Mouse (Mus musculus) right cerebral cortex, postnatal 36 days (tissue): Measurements from ENCODE around the gene Rora.
A peak's percentile ranks its signal among the peaks of the same experiment; 100 is the strongest.
"Not testable (repeated sequence)": the region's sequence is repeated elsewhere in the genome, so short reads cannot be mapped to it uniquely, and the experiment has no call there.

Experiments used
- DNase-seq, 2 experiments: peaks; one replicate each; pipeline ENCODE4 v3.0.0; 2022; ENCODE audit warnings: low spot score in 2 of 2, mixed read lengths in 1 of 2

Rora gene

GRCm38 (mm10) chr9:69084720-69085661 is 431.4 kb downstream of the Rora start:
- DNase-seq: no peak

DNA sequence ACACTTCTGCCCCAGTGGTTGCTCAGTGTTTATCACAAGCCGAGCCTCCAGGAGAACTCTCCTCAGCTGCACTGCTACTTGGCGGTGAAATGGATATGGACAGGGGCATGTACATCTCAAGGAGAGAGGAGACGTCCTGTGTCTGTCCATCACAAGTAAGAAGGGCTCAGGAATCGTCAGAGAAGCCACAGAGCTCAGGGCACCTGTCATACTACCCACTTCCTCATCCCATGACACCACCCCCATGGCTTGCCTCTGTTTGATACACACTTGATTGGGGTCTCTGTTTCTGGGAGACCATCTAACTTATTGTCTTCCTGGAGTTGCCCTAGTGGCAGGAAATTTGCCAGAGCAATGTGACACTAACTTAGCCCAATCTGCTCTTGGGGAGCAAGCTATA is 433.3 kb downstream of the Rora start:
- no peak for DNase-seq

GRCm38 (mm10) chr9:69087325-69087724 is 433.7 kb downstream of the Rora start:
- DNase-seq: no peak

GRCm38 (mm10) chr9:69090749-69091270 is 437.2 kb downstream of the Rora start:
- DNase-seq: no peak

GRCm38 (mm10) chr9:69092119-69093013 is 438.8 kb downstream of the Rora start:
- peak; percentile 13 to 40 for DNase-seq

GRCm38 (mm10) chr9:69100153-69100756 is 446.7 kb downstream of the Rora start:
- DNase-seq: not testable (repeated sequence)

DNA sequence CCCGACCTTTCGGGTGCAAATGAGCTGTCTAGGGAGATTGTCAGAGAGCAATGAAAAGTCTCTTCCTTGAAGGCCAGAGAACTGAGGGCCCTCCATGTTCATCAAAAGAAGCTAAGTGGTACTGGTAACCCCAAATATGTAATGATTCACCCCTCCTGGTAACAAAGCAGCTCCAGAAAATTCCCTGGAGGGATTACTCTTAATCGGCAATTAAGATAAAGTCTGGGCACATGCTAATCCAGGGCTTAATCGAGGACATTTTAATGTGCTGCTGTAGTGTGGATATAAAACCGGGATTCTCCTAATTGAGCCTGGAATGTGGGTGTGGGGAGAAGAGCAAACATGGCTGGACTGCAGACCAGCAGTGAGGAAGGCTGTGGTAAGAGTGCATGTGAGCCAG is 450.7 kb downstream of the Rora start:
- DNase-seq: no peak

DNA sequence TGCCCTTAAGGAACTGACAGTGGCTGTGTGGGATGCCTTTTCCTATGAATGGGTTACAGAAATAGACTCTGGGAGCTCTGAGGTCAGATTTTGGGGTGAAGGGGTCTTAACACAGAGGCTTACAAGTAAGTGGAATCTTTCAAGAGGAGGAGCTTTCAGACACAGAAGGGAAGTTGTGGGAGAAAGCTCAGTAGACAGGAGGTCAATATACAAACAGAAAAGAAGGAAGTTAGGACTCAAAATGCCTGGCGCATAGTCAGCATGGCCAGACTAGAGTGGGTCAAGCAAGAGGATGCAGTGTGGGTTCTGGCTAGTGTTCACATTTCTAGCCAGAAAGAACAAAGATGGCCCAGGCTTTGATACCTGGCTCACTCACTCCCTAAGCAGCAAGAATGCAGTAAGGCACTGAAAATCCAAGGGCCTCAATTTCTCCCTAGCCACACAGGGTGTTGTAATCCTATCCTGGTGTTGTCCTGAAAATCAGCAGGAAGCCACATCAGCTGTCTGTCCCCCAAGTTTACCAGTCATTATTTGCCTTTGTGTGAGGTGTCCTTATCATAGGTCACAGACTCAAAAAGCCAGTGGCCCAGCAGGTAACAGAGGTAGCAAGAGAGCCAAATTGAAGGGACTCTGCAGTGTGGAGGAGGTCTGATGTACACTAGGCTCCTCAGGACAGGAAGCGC is 456.2 kb downstream of the Rora start:
- no peak for DNase-seq

DNA sequence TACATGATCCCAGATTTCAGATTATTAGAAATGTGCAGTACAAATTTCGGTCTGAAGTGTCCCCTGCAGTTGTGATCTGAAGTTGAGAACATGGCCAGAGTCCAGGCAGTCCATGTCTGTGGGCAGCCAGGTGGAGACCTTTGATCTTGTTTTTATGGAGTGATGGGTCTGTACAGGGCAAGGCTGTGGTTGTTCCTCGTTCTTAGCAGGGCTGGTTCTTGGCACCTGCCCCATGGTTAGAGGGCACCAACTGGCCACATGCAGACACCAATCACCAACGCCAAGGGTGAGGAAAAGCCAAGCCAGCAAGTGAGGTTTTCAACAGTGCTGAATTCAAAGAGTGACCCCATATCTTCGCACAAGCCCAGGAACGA is 456.7 kb downstream of the Rora start:
- DNase-seq: no peak

DNA sequence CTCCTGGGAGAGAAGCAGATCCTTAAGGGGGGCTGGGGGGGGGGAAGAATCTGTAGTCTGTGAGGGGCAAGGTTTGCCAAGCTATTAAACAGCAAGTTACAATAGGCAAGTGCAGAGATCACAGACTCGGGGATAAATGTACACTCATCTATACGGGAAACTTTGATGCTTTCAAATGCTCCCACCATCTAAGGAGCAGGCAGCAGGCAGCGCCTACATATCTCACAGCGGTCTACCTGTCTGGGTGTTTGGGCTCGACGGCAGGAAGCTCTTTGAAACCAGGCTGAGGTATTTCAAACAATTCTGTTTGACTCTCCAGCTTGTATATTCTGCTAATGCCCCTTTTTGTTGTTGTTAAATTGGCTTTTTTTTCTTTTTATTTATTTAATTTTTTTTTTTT is 457.1 kb downstream of the Rora start:
- DNase-seq: no peak

DNA sequence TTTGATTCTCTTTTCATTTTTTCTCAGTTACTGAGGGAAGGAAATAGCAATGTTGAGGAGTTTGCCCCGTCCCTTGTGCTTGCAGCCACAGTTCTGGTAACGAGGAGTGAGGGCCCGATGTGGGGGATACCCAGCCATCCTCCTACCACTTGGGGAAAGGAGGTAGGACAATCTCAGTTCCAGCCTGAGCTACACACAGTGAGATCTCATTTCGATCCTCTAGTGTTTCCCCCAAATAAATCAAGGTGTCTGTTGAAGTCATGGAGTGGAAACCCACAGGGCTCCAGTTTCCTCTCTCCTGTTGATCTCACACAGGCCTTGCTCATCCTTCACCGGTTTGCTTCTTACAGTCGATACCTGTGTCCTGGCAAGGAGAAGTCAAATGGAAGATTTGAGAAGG is 458.0 kb downstream of the Rora start:
- DNase-seq: no peak

- no peak for DNase-seq
Observed at GRCm38 (mm10) chr9:69114429-69114984, 460.9 kb downstream of the Rora start.

DNA sequence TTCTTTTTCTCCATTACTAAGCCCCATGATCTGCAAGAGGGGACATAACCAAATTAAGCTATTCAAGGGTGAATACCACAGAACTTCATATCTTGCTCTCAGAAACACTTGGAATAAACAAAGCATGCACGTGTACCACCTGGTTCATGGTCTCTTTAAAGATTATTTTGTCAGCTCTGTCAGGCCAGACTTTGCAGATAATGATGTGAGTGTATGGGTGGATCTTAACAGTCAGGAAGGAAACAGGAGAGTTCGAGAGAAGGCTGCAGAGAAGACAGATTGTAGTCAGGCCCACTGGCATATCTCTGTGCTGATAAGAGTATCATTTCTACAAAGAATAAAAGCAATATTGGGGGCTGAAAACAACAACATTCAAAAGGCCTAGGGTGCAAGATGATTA is 463.2 kb downstream of the Rora start:
- no peak for DNase-seq

DNA sequence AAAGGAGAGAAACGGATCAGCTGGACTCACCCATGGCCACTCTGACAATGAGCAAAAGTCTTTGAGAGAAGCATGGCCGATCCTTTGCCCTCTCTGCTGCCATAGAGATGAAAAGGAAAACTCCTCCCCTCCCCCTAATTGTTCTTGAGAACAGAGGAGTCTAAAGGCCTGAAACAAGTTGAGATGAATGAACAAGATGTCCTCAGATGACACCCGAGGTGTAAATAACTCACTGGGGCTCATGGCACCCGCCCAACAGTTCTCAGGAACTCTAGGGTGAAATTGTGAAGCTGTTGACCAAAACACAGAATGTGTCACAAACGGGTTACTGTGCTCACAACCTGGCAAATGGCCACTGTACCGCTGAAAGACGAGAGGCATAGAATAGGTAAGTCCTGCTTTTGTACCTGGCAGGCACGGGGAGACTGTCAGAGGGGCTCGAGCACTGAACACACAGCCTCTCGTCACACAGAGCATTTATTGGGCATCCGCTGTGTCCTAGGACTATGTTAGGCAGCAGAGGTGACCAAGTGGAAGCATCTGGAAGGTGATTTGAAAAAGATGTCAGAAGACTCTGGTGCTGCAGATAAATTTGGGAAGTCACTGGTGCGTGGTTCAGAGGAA is 467.6 kb downstream of the Rora start:
- peak in 1 of 2 experiments; percentile 3 for DNase-seq

DNA sequence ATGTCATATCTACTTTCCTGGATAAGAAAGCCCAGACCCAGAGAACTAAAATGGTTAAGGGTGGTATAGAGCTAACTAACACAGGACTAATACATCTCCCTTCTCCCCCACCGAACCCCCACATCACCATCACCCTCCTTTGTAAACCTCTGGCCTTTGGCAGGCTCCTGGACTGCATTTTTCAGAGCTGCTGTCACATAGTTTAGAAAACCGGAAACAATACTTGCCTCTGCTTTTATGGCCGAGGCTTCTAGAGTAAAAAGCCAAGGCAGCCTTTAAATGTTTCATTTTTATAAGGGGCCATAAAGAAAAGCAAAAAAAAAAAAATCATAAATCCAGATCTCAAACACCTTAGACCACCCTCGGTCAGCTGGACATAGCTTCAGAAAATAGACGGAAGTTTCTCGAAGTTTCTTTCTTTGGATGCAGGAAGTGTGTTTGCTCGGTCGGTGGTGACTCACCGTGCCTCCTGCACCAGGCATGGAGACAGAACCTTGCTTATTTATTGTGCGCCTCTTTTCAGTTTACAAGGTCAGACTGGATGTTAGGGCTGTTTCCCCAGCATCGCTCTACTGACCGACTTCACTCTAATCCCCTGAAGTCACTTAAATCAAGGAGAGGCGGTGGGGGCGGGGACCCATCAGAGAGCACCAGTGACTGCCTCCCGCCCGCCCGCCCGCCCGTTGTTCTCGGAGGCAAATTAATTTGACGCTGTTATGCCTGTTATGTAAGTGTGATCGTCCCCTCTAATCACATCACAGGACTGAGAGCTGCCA is 471.6 kb downstream of the Rora start:
- peak; percentile 19 to 30 for DNase-seq

GRCm38 (mm10) chr9:69125787-69126161 is 472.2 kb downstream of the Rora start:
- DNase-seq: peak; percentile 18 to 34

DNA sequence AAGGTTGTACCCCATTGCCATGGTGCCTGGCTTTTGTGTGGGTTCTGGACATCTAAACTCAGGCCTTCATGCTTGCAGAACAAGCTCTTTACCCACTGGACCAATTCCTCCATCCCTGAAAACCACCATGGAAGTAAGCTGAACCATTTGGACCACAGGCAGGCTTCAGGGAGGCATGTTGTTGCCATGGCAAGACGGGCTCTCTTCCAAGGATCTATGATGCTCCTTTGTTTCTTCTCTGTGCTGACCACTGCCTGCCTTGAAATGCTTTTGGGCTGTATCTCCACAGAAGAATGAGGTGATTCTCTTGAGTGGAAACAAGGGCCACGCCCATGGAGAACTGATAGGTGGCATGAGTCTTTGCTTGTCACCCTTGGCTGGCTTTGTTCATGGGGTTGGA is 473.0 kb downstream of the Rora start:
- no peak for DNase-seq

DNA sequence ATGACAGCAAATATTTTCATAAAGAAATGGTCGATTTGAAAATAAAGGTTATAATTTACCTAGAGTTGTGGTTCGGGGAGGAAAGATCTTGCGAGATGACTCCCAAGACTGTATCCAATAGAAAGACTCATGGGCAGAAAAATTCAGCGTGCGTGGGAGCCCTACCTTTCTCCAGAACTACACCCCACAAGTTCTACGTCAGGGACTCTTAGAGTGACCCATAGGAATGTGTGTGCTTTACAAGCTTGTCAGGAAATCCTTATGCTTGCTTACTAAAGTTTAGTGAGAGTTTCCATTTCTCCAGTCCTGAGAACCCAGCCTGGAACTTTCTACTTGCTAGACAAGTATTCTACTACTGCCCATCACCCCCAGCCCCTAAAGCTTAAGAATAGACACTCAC is 474.7 kb downstream of the Rora start:
- DNase-seq: no peak

DNA sequence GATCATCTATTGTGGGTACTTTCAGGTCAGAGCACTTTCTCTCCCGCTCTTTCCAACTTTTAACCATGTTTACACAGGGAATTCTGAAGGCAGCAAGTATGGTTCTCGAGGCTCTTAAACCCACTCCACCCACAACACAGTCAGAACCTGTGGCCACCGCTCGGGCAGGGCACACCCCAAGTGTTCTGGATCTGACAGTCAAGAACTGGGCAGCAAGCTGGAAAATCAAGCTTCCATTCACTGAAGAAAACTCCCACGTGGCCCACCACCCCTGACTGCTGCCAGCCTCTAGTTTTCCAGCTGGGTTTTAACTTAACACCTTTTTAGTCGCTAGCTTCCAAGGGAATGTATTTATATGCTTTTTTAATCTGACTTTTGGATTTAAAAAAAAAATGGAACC is 479.4 kb downstream of the Rora start:
- no peak for DNase-seq

GRCm38 (mm10) chr9:69133696-69134095 is 480.1 kb downstream of the Rora start:
- peak in 1 of 2 experiments; percentile 5 for DNase-seq
